Mouse (Mus musculus) retina, postnatal 7 days (tissue): ENCODE results near the gene Trp53inp2.
A peak's percentile ranks its signal among the peaks of the same experiment; 100 is the strongest.

Experiments
- DNase-seq: peaks from one replicate; pipeline ENCODE4 v3.0.0-alpha.2; 2012; ENCODE audit warnings: low read depth, low spot score

Trp53inp2 gene

GRCm38 (mm10) chr2:155380261-155381059, at the start of gene Trp53inp2:
Trp53inp2 (plus strand) TSS chr2:155381059.
- no peak for DNase-seq

- DNase-seq, result no peak
Observed at GRCm38 (mm10) chr2:155331351-155331750, 49.5 kb upstream of the Trp53inp2 start.

- DNase-seq, result no peak
Observed at GRCm38 (mm10) chr2:155333421-155333820, 47.4 kb upstream of the Trp53inp2 start.

GRCm38 (mm10) chr2:155335231-155335630, 45.6 kb upstream of the Trp53inp2 start:
- DNase-seq, result no peak

GRCm38 (mm10) chr2:155336254-155336653, 44.6 kb upstream of the Trp53inp2 start:
- DNase-seq, result no peak

- no peak for DNase-seq
Observed at GRCm38 (mm10) chr2:155340166-155340565, 40.7 kb upstream of the Trp53inp2 start.

GRCm38 (mm10) chr2:155346670-155347069, 34.2 kb upstream of the Trp53inp2 start:
- DNase-seq, result no peak

- DNase-seq, result no peak
Observed at GRCm38 (mm10) chr2:155354402-155354801, 26.5 kb upstream of the Trp53inp2 start.

GRCm38 (mm10) chr2:155356971-155357591, 23.8 kb upstream of the Trp53inp2 start, which contains the start of gene Pigu:
Pigu (minus strand) TSS chr2:155357430.
- DNase-seq, result peak; percentile 95

- DNase-seq, result no peak
Observed at GRCm38 (mm10) chr2:155357686-155358399, 23.0 kb upstream of the Trp53inp2 start.

- no peak for DNase-seq
Observed at GRCm38 (mm10) chr2:155367635-155368284, 13.1 kb upstream of the Trp53inp2 start.

GRCm38 (mm10) chr2:155369333-155369883, 11.5 kb upstream of the Trp53inp2 start:
- DNase-seq, result no peak

- no peak for DNase-seq
Observed at GRCm38 (mm10) chr2:155372451-155372850, 8.4 kb upstream of the Trp53inp2 start.

- no peak for DNase-seq
Observed at GRCm38 (mm10) chr2:155373302-155373701, 7.6 kb upstream of the Trp53inp2 start.

- DNase-seq, result no peak
Observed at GRCm38 (mm10) chr2:155373886-155374285, 7.0 kb upstream of the Trp53inp2 start.

GRCm38 (mm10) chr2:155374521-155374920, 6.3 kb upstream of the Trp53inp2 start:
- DNase-seq, result no peak

- DNase-seq, result no peak
Observed at GRCm38 (mm10) chr2:155376191-155376590, 4.7 kb upstream of the Trp53inp2 start.

- DNase-seq, result no peak
Observed at GRCm38 (mm10) chr2:155381060-155381437, 190 bp downstream of the Trp53inp2 start.

- DNase-seq, result peak; percentile 92
Observed at GRCm38 (mm10) chr2:155381643-155382331, 928 bp downstream of the Trp53inp2 start.

- DNase-seq, result no peak
Observed at GRCm38 (mm10) chr2:155382332-155382700, 1.5 kb downstream of the Trp53inp2 start.
